Mouse (Mus musculus) monocyte, adult 2 months (primary cell): ENCODE results near the gene Gramd4.

Experiments
- DNase-seq, 2 experiments: peaks; one replicate each; pipeline ENCODE4 v3.0.0; 2022; ENCODE audit warnings: low spot score in 2 of 2, low read depth in 1 of 2

Gramd4 gene

GRCm38 (mm10) chr15:86057413-86057812 lies at the start of gene Gramd4:
Gene Gramd4, plus strand, starts transcription at chr15:86057695.
- no peak for DNase-seq

- DNase-seq = no peak
Measured at GRCm38 (mm10) chr15:86013130-86013529, 44.4 kb upstream of the Gramd4 start.

GRCm38 (mm10) chr15:86013656-86014055 lies 43.8 kb upstream of the Gramd4 start:
- no peak for DNase-seq

GRCm38 (mm10) chr15:86015026-86015425 lies 42.5 kb upstream of the Gramd4 start:
- no peak for DNase-seq

GRCm38 (mm10) chr15:86015860-86016541 lies 41.5 kb upstream of the Gramd4 start:
- DNase-seq = no peak

- no peak for DNase-seq
Measured at GRCm38 (mm10) chr15:86017336-86017735, 40.2 kb upstream of the Gramd4 start.

GRCm38 (mm10) chr15:86018753-86019512 lies 38.6 kb upstream of the Gramd4 start:
- DNase-seq = no peak

GRCm38 (mm10) chr15:86020008-86020407 lies 37.5 kb upstream of the Gramd4 start:
- DNase-seq = no peak

- no peak for DNase-seq
Measured at GRCm38 (mm10) chr15:86021301-86021700, 36.2 kb upstream of the Gramd4 start.

- no peak for DNase-seq
Measured at GRCm38 (mm10) chr15:86021971-86022370, 35.5 kb upstream of the Gramd4 start.

GRCm38 (mm10) chr15:86027871-86028270 lies 29.6 kb upstream of the Gramd4 start:
- no peak for DNase-seq

- DNase-seq = no peak
Measured at GRCm38 (mm10) chr15:86029981-86030380, 27.5 kb upstream of the Gramd4 start.

GRCm38 (mm10) chr15:86032811-86033190 lies 24.7 kb upstream of the Gramd4 start:
- no peak for DNase-seq

- no peak for DNase-seq
Measured at GRCm38 (mm10) chr15:86033191-86033841, 24.2 kb upstream of the Gramd4 start, which contains the start of gene Celsr1. Gene Celsr1, minus strand, starts transcription at chr15:86033777.

GRCm38 (mm10) chr15:86034021-86034523 lies 23.4 kb upstream of the Gramd4 start:
- no peak for DNase-seq

GRCm38 (mm10) chr15:86034781-86035360 lies 22.6 kb upstream of the Gramd4 start:
- no peak for DNase-seq

- DNase-seq = no peak
Measured at GRCm38 (mm10) chr15:86035913-86036312, 21.6 kb upstream of the Gramd4 start.

- DNase-seq = no peak
Measured at GRCm38 (mm10) chr15:86038802-86039201, 18.7 kb upstream of the Gramd4 start.

GRCm38 (mm10) chr15:86041421-86041820 lies 16.1 kb upstream of the Gramd4 start:
- no peak for DNase-seq

- no peak for DNase-seq
Measured at GRCm38 (mm10) chr15:86042364-86042763, 15.1 kb upstream of the Gramd4 start.

GRCm38 (mm10) chr15:86049510-86049909 lies 8.0 kb upstream of the Gramd4 start:
- no peak for DNase-seq
